Mouse (Mus musculus) mature B cell (primary cell): ENCODE results near the gene Nav2.

Experiments used
- in situ Hi-C: fragments of 300-500 bp; cut with MboI; formaldehyde crosslinking; loops from 2 replicates; pipeline ENCODE4 v1.14.3; 2019

The Nav2 gene

DNA sequence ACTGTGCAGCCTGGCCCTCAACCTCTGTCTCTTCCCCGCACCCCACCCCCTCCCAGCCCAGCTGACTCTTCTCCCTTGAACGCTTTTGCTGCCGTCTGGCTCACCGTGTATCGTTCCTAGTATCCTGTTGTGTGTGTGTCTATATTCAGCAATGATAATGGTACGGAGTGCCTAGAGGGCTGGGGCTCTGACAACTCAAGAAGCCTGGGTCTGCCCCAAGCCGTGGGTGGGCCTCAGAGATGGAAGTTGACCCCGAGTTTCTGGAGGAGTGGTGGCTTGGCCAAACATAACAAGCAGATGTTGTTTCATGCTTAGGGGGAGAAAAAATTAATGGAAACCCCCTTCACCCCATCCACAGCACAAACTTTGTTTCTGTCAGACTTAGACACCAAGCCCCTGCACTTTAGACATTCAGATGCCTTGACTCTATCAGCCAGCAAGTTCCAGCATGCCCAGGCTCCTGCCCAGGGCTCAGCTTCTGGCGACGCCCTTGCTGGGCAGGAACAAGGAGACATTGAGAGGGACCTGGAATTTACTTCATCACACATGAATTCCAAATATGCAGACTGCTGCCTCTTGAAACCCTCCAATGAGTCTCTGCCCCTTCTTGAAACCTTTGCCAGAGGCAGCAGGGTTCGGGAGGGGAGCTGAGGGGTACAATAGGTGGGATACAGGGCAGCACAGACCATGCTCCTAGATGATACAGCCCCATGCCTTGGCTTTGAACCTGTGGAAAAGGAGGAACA is 644.9 kb downstream of the Nav2 start:
- in situ Hi-C loops: no loop called here

DNA sequence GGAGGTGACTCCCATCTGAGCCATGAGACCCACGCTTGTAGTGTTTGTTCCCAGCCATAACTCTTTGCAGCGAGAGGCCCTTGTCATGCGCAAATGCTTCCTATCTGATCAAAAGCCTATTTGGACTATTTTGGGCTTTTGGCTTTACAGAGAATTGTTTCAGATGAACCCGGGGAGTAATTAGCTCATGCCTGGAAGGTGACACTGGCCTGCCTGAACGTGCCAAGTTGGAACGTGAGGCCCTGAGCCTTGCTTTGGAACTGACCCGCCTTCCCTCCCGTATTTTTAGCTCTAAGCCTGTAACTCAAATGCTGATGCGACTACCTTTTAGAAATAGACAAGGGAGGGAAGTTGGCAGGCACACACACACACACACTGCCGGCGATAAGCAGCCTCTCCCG is 649.7 kb downstream of the Nav2 start:
- in situ Hi-C loops: no loop called here

DNA sequence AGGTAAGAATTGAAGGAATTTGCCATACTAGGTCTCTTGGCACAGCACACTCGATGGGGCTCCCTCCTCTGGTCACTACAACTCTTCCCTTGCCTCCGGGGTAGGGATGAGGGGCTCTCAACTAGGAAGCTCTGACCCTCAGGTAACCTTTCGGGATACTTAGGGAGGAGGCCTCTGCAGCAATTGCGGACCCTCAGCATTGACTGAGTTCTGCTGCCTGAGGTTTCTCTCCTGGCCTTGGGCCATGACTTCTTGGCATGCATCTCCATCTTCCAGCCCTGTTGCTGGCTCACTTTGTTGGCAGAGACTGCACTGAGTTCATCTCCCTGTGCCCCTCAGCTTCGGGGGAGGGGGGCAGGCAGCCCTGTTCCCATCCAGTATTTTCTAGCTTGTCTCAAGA is 650.4 kb downstream of the Nav2 start:
- in situ Hi-C loops: no loop called here

- in situ Hi-C loops: no loop called here
These were observed 651.5 kb downstream of the Nav2 start for GRCm38 (mm10) chr7:49560012-49560411.

DNA sequence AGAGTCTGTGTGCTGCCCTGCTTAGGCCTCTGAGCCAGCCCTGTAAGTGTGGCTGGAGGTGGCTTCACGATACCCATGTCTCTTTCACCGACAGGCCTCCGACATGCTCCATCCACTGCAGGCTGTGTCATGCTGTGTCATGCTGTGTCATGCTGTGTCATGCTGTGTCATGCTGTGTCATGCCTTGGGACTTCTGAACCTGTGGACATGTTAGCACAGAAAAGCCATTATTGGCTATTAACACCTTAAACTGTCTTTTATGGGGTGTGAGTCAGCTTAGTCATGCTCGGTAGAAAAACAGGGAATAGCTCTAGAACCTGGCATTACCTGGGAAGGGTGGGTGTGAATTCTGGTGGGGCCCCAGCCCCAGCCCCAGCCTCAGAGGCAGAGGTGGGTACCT is 653.9 kb downstream of the Nav2 start:
- in situ Hi-C loops: no loop called here

DNA sequence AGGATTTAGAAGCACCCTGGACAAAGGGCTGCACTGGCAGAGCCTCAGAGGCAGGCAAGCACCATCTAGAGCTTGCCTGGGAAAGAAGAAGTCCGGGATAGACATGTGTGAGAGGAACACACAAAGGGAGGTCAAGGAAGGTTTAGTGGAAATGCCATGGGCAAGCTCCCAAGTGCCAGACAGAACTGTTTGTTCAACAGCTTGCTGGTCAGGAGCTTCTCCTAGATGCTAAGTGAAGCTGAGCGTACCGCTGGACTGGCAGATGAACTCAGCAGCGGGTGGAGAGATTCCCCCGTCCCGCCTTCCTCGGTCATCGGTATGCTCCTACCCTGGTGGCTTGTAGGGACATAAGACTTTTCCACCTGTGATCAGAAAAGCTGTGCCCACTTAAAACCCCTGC is 654.3 kb downstream of the Nav2 start:
- in situ Hi-C loops: no loop called here

- in situ Hi-C loops: no loop called here
These were observed 656.6 kb downstream of the Nav2 start for GRCm38 (mm10) chr7:49565084-49565483.

DNA sequence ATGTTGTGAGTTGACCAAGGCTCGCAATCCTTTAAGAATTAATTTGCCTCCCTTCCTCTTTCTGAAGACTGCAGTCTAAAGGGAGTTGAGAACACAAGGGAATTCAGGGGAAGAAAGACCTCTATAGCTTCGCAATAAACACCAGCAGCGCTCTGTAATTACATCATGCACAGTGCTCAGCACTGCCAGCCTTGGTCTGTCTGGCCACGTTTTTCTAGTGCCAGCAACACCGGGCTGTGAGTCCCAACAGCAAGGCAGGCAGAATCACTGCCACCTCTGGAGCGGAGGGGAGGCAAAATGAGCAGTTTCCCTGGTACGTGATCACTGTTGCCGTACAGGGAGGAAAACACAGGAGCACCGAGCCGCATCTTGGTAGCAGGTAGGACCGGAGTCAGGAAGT is 657.3 kb downstream of the Nav2 start:
- in situ Hi-C loops: no loop called here

DNA sequence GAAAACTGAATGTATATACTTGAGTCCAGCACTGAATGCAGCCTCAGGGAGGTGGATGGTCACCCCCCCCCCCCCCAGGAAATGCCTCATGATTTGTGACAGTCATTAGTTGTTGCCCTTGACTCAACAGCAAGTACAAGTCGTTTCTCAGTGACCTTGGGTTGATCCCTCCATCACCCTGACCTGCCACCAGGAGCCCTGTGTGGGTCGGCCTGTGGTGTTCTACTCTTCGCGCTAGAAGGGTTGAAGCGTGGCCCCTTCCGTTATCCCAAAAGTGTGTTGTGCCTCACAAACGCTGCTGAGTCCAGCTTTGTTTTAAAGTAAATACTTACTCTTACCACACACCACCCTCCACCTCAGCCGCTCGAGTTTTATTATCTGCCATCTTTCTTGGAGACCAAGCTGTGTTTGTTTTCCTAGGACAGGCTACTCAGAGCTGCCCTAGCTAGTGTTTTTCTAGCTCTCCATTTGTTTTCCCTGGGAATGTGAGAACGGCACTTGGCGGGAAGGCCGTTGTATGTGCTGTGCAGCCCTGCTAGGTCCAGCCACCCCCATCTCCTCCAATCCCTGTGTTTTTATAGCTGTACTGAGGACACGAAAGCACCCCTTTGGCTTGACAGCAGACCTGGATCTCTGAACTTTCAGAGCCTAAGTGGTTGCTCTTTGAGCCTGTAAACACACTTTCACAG is 659.0 kb downstream of the Nav2 start:
- in situ Hi-C loops: no loop called here

DNA sequence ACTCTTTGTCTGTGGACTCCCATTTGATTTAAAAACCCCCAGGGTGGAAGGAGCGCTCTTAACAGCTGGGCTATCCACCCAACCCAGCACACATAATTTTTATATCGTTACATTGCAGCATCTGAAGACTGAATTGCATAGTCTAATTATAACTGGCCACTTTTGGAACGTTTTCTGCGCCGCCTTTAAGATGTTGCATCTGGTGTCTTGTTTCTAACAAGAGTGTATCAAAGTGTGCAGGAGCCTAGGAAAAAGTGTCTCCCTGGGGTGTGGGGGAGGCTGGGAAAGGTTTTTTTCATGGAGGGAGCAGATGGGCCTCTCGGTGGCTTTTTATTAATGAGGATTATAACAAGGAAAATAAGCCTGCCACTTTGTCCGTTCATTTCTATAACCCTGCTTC is 661.1 kb downstream of the Nav2 start:
- in situ Hi-C loops: no loop called here

DNA sequence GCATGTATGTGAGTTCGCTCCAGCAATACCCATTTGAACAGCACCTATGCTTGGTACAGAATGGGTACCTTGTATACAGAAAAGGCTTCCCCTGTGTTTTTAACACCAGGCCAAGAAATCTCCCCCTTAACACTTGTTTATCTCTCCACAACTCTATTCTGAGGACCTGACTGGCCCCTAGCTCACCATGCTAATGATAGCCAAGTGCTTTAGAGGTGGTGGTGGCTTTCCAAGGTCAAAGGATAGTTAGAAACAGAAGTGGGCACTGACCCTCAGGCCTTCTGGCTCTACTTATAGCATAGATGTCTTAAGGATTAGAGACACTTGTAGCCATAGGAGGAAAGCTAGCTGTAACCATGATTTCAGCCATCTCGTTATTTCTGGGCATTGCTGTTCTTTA is 663.1 kb downstream of the Nav2 start:
- in situ Hi-C loops: no loop called here

DNA sequence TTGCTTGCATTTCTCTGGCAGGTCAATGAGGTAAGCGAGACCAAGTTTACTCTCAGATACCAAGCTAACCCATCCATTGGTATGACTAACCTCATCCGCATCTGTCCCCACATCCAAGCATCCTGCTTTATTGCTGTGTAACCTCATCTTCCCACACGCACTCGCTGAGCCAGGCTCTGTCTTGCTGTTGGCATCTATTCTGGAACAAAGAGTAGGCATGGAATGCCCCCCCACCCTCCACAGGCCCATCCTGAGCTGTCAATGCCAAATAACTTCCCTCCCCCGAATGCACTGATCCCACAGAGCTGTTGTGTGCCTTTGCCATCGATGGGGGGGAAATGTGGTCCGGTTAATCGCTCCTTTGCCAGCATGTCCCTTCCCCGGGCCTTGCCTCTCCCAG is 666.7 kb downstream of the Nav2 start:
- in situ Hi-C loops: no loop called here

GRCm38 (mm10) chr7:49577096-49577495 is 668.6 kb downstream of the Nav2 start:
- in situ Hi-C loops: no loop called here

DNA sequence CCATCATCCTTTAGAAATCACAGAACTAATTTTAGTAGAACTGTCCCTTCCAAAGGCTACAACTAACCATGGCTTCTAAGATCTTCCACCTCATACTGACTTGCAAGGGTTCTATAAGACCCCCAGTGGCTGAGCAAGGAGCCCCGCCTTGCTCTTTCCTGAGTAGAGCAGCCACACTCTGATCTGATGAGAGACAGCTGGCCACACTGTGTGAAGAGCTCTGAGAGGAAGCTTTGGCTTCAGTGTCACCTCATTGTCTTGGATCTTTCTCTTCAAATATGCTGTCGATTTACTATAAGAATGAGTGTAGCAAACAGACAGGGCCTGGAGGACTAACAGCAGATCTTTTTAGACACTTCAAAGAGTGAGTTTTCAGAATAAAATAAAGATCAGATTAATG is 673.4 kb downstream of the Nav2 start:
- in situ Hi-C loops: no loop called here

DNA sequence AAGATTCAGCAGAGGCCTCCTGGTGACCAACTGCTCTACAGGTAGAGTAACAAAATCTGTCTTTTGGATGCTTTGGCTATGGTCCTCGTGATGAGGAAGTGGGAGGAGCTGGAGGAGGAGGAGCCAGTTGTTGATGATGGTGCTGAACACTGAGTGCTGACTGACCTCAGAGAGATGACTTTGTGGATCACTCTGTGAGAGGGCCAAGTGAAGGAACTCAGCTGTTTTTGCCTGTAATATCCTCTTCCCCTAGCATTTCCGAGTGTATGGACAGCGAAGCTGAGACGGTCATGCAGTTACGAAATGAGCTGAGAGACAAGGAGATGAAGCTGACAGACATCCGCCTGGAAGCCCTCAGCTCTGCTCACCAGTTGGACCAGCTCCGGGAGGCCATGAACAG is 674.0 kb downstream of the Nav2 start:
- in situ Hi-C loops: no loop called here

DNA sequence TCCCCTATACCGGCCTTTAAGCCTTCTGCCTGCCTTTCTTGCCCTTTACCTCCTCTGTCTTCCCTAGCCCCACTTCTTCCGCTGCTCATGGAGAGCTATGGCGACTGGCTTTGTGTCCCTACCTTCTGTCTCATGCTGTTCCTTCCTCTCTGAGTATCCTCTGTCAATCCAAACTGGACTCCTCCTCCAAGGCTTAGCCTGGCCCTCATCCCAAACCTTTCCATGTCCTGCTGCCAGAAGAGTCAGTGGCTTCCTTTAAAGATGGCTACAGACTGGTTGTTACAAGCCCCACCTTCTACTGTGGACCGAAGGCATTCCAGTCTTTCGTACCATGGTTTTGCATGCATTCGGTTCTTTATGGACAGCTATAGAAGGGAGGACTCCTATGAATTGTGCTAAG is 674.7 kb downstream of the Nav2 start:
- in situ Hi-C loops: no loop called here

DNA sequence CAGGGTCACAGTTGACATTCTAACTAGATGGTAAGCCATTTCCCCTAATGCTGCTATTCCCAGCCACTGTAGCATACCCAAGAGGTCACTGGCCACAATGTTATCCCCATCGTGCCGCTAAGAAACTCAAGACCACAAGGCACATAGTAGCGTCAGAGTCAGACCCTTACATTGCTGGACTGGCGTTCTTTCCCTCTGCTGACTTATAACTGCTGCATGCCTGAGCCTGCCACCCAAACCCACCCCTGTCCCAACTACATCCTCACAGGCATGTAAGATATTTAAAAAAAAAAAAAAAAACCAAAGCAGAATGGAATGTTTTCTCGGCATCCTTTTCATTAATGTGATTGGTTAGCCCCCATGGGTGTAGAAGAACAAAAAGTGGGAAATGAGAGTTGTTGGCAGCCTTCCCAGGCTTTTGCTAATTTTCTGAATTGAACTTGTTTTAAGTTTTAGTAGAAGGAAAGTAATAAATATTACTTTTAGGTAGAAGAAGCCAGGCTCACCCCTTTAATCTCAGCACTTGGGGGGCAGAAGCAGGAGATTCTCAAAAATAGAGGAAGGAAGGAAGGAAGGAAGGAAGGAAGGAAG is 678.1 kb downstream of the Nav2 start:
- in situ Hi-C loops: no loop called here

- in situ Hi-C loops: no loop called here
These were observed 681.1 kb downstream of the Nav2 start for GRCm38 (mm10) chr7:49589635-49590034.

DNA sequence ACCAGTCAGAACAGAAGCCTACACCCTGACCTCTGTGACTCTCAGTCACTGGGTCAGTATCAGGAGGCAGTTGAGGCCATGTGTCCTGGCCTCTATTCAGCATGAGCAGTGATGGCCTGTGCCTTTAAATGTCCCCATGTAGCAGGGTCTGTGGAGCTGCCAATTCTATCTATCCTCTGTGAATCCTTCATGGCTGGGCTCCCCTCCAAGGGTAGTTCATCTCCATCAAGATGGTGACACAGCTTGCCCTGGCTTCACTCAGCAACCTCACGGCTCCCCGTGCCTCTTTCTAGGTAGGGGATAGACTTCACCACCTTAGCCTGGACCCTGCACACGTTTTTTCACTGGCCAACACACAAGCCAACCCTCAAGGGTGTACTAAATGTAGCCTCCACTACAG is 689.3 kb downstream of the Nav2 start:
- in situ Hi-C loops: no loop called here

DNA sequence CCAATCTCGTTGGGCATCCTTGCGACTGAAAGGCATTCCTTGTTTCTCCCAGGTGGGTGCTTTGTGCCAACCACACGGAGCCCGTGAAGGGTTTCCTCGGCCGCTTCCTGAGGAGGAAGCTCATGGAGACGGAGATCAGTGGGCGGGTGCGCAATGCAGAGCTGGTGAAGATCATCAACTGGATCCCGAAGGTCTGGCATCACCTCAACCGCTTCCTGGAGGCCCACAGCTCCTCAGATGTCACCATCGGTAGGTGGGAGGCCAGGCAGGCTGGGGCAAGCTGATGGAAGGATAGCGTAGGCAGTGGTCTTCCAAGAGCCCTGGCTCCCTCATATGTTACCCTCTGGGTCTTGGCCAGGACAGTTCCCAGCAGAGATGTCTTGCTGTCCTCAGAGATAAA is 689.7 kb downstream of the Nav2 start:
- in situ Hi-C loops: no loop called here

DNA sequence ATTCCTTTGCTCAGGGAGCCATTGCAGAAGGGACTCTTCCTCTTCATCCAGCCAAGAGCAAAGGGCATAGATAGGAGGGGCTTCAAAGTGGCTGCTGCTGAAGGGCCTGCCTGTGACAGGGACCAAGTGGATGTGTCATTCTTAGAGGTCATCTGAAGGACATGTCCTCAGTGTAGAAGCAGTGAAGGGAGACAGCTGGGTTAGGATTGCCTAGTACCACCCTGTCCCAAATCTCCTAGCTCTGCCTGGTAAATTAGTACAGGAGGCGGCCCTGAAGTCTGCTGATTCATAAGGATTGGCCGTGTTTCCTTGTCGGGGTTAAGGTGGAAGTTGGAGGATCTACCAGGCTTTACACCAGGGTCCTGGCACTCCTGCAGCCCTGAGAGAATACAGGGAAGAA is 691.4 kb downstream of the Nav2 start:
- in situ Hi-C loops: no loop called here

DNA sequence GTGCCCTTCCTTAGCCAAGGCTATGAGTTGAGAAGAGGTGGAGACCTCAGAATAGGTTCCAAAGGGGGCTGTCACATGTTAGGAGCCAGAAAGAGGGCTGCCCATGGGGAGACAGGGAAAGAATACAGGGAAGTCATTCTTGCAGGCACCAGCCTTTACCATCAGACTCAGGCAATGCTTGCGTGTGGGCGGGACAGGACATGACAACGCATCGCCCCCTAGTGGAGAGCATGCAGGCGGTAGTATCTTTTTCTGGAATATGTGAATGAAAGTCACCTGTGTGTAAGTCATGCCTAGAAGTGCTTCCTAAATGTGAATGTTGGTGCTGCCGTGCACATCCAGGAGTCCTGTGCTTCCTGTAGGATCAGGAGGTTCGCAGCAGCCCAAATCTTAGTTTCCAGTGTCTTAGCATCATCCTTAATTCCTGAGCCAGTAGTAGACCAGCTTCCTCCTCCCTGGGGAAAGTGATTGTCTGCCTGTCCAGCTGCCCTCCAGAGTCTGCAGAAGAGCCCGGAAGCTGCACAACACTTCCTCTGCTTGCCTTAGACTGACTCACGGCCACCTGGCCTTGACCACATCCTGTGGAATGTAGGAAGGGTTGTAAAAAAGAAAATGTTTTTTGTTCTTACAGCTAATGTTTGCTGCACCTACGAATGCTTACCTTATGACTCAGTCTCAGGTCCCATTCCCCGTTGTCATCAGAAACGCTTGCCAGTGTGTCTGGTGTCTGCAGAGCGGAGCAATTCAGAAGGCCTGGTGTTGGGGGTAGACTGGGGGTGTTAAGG is 692.9 kb downstream of the Nav2 start:
- in situ Hi-C loops: no loop called here

GRCm38 (mm10) chr7:49604244-49604643 is 695.7 kb downstream of the Nav2 start:
- in situ Hi-C loops: no loop called here
